Mouse (Mus musculus) liver (tissue): ENCODE data around the gene Nlgn2.
A peak's percentile ranks its signal among the peaks of the same experiment; 100 is the strongest.

Experiments used
- DNase-seq: peaks from one replicate; pipeline ENCODE4 v3.0.0-alpha.2; 2020; ENCODE audit warnings: mixed read lengths

Nlgn2 gene

GRCm38 (mm10) chr11:69787306-69787705 is 50.3 kb downstream of the Nlgn2 start:
- no peak for DNase-seq

- DNase-seq = peak; percentile 70
Measured at GRCm38 (mm10) chr11:69784793-69785272, 52.8 kb downstream of the Nlgn2 start.

DNA sequence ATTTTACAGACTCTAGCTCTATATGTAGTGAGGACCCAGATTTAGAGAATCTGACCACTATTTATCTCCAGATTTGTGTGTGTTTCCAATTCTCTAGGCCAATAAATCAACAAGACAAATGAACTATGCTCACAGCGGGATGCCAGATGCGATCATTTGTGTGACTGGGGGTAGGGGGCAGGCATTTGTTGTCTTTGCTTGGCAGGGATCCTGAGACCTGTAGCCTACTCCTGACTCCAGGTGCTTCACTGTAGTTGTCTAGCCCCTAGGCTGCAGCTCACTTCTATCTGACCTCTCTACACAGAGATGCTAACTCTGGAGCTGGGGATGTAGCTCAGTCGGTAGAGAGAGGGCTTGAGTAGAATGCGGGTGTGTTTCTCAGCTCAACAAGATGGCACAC is 55.8 kb downstream of the Nlgn2 start:
- DNase-seq = no peak

DNA sequence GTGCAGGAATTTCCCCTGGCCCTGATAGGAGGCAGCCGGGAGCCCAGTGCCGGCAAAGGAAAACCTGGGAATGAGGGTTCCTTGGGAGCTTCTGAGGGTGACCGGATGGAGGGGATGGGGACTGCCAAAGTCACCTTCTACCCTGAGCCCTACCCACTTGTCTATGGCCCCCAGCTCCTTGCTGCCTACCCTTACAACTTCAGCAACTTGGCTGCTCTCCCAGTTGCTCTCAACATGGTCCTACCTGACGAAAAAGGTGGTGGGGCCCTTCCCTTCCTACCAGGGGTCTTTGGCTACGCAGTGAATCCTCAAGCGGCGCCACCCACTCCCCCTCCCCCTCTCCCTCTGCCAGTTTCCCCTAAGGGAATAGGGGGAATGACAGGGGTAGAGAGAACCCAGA is 58.6 kb downstream of the Nlgn2 start:
- DNase-seq = no peak

DNA sequence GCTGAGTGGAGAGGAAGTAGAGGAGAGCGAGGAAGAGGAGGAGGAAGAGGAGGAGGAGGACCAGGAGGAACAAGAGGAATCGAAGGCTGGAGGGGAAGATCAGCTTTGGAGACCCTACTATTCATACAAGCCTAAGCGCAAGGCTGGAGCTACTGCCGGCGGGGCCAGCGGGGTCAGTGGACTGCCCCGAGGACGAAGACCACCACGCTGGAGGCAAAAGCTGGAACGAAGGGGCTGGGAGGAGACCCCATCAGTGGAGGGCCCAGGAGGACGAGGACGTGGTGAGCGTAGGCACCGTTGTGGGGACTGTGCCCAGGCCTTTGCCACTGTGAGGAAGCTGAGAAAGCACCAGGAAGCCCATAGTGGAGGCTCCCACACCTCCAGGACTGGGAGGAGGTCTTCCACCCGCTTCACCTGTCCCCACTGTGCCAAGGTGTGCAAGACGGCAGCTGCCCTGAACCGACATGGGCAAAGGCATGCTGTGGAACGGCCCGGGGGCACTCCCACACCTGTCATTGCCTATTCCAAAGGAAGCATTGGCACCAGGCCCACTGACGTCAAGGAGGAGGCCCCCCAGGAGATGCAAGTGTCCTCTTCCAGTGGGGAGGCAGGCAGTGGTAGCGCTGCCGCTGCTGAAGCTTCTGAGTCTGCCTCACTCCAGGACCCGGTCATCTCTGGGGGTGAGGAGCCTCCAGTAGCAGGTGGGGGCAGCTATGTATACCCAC is 59.2 kb downstream of the Nlgn2 start:
- no peak for DNase-seq

GRCm38 (mm10) chr11:69777504-69778257 is 59.9 kb downstream of the Nlgn2 start:
- DNase-seq = no peak

DNA sequence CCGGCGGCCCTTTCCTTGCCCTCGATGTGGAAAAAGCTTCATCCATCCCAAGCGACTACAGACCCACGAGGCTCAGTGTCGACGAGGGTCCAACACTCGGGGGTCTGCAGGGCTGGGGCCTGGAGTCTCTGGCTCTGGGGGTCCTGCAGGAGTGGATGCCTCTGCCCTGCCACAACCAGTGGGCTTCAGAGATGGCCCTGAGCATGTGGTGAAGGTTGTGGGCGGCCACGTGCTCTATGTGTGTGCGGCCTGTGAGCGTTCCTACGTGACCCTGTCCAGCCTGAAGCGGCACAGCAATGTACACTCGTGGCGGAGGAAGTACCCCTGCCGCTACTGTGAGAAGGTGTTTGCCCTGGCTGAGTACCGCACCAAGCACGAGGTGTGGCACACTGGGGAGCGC is 61.1 kb downstream of the Nlgn2 start:
- DNase-seq = no peak

GRCm38 (mm10) chr11:69775716-69776115 is 61.9 kb downstream of the Nlgn2 start:
- no peak for DNase-seq

DNA sequence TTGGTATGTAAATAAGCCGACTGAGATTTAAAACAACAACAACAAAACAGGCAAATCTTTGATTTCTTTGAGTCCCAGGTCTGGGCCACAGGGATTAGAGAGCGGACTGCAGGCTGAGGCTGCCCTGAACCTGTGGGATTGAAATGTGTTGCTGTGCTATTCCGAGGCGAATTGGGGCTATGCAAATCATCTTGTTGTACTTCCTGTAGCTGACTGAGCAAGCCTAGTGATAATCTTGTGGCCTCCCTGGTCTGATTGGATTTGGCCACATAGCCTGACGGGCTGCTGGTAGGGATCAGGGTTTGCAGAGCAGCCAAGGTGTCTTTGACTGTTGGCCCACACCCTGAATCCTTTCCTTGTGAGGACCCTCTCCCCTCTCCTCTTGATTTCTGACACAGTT is 62.6 kb downstream of the Nlgn2 start:
- DNase-seq = no peak
